Mouse (Mus musculus) MEL (cell line): ENCODE measurements around the gene Limch1. TPM values are rescaled to one million over a fixed set of nuclear protein-coding genes. Genes with fewer than 3 reads are reported as not detected.

ENCODE experiments used
- DNase-seq: peaks from one replicate; pipeline ENCODE4 v3.0.0; 2011; ENCODE audit warnings: low read depth, low spot score
- H3K27ac ChIP-seq: 2 replicates; pipeline ENCODE4 v1.5.1; 2012; ENCODE audit warnings: low read depth, mild to moderate bottlenecking, control low read depth, low read length, moderate library complexity; ENCODE audit not compliant: control insufficient read depth
- H3K27me3 ChIP-seq, 2 experiments: fragments of 150-350 bp in 1 of 2; sonication (generic) in 1 of 2; 2 replicates each; pipeline ENCODE4 v1.6.1; 2012; ENCODE audit warnings: low read length in 2 of 2, mild to moderate bottlenecking in 2 of 2, improper control_type of control experiment in 1 of 2, moderate library complexity in 1 of 2; ENCODE audit not compliant: insufficient read depth in 2 of 2, control insufficient read depth in 1 of 2
- H3K36me3 ChIP-seq, 2 experiments: 2 replicates each; pipeline ENCODE4 v1.6.1; 2012 to 2014; ENCODE audit warnings: low read length in 2 of 2, improper control_type of control experiment in 1 of 2, inconsistent platforms in 1 of 2, mild to moderate bottlenecking in 1 of 2; ENCODE audit not compliant: insufficient read depth in 2 of 2, control insufficient read depth in 1 of 2
- H3K4me1 ChIP-seq, 2 experiments: fragments of 150-350 bp in 1 of 2; sonication (generic) in 1 of 2; 2 replicates each; pipeline ENCODE4 v1.6.1; 2012; ENCODE audit warnings: low read length in 2 of 2, improper control_type of control experiment in 1 of 2, mild to moderate bottlenecking in 1 of 2; ENCODE audit not compliant: insufficient read depth in 2 of 2, control insufficient read depth in 1 of 2
- H3K4me3 ChIP-seq, 2 experiments: fragments of 150-350 bp in 1 of 2; sonication (generic) in 1 of 2; 2 replicates each; pipeline ENCODE4 v1.5.1; 2012; ENCODE audit warnings: low read depth in 2 of 2, low read length in 2 of 2, mild to moderate bottlenecking in 2 of 2, moderate library complexity in 2 of 2, control low read depth in 1 of 2, improper control_type of control experiment in 1 of 2; ENCODE audit not compliant: control insufficient read depth in 1 of 2, insufficient read depth in 1 of 2
- H3K79me2 ChIP-seq: 2 replicates; pipeline ENCODE4 v1.6.1; 2012; ENCODE audit warnings: mild to moderate bottlenecking, low read length, moderate library complexity; ENCODE audit not compliant: control insufficient read depth, poor library complexity, insufficient read depth
- H3K9ac ChIP-seq: 2 replicates; pipeline ENCODE4 v1.6.1; 2012; ENCODE audit warnings: low read depth, mild to moderate bottlenecking, control low read depth, low read length, moderate library complexity; ENCODE audit not compliant: control insufficient read depth, poor library complexity, severe bottlenecking
- H3K9me3 ChIP-seq: fragments of 150-350 bp; sonication (generic); replicated peaks from 2 replicates; pipeline ENCODE4 v1.6.1; 2012; ENCODE audit warnings: mild to moderate bottlenecking, low read length, improper control_type of control experiment, moderate library complexity; ENCODE audit not compliant: insufficient read depth
- CHD1 ChIP-seq: IDR thresholded peaks from 2 replicates; pipeline ENCODE4 v1.6.1; 2012; ENCODE audit warnings: low read depth, mild to moderate bottlenecking, inconsistent platforms, low read length, improper control_type of control experiment
- E2F4 ChIP-seq: IDR thresholded peaks from 2 replicates; pipeline ENCODE4 v1.6.1; 2011; ENCODE audit warnings: low read depth, low read length, improper control_type of control experiment, borderline replicate concordance
- ELF1 ChIP-seq: IDR thresholded peaks from 2 replicates; pipeline ENCODE4 v1.6.1; 2014; ENCODE audit warnings: low read depth, mild to moderate bottlenecking, inconsistent platforms, low read length, improper control_type of control experiment, moderate library complexity
- EP300 ChIP-seq, 2 experiments: IDR thresholded peaks; 2 replicates each; pipeline ENCODE4 v1.6.1; 2011; ENCODE audit warnings: improper control_type of control experiment in 2 of 2, low read length in 2 of 2, low read depth in 1 of 2, mild to moderate bottlenecking in 1 of 2
- ETS1 ChIP-seq: IDR thresholded peaks from 2 replicates; pipeline ENCODE4 v1.6.1; 2012; ENCODE audit warnings: low read depth, mild to moderate bottlenecking, inconsistent platforms, low read length, improper control_type of control experiment, moderate library complexity
- GATA1 ChIP-seq: IDR thresholded peaks from 2 replicates; pipeline ENCODE4 v1.6.1; 2011; ENCODE audit warnings: low read depth, low read length, improper control_type of control experiment
- KAT2A ChIP-seq: conservative IDR thresholded peaks from 2 replicates; pipeline ENCODE4 v1.6.1; 2012; ENCODE audit warnings: low read depth, low read length, improper control_type of control experiment, inconsistent platforms
- MAFK ChIP-seq: IDR thresholded peaks from 2 replicates; pipeline ENCODE4 v1.6.1; 2011; ENCODE audit warnings: low read depth, mild to moderate bottlenecking, low read length, improper control_type of control experiment, borderline replicate concordance
- MAZ ChIP-seq: IDR thresholded peaks from 2 replicates; pipeline ENCODE4 v1.6.1; 2012; ENCODE audit warnings: low read depth, mild to moderate bottlenecking, inconsistent platforms, low read length, improper control_type of control experiment
- MXI1 ChIP-seq: IDR thresholded peaks from 2 replicates; pipeline ENCODE4 v1.6.1; 2011; ENCODE audit warnings: mild to moderate bottlenecking, low read depth, low read length, improper control_type of control experiment
- MYC ChIP-seq: IDR thresholded peaks from 2 replicates; pipeline ENCODE4 v1.6.1; 2011; ENCODE audit warnings: low read depth, mild to moderate bottlenecking, low read length, improper control_type of control experiment, moderate library complexity
- POLR2A ChIP-seq, 2 experiments: IDR thresholded peaks; 2 replicates each; pipeline ENCODE4 v1.6.1; 2011 to 2012; ENCODE audit warnings: low read length in 2 of 2, mild to moderate bottlenecking in 2 of 2, control low read depth in 1 of 2, improper control_type of control experiment in 1 of 2, low read depth in 1 of 2, moderate library complexity in 1 of 2; ENCODE audit not compliant: control insufficient read depth in 1 of 2, insufficient read depth in 1 of 2, poor library complexity in 1 of 2
- POLR2AphosphoS5 ChIP-seq: IDR thresholded peaks from 2 replicates; pipeline ENCODE4 v1.6.1; 2012; ENCODE audit warnings: low read depth, borderline replicate concordance, mild to moderate bottlenecking, inconsistent platforms, low read length, moderate library complexity, mixed read lengths
- SIN3A ChIP-seq: IDR thresholded peaks from 2 replicates; pipeline ENCODE4 v1.6.1; 2012; ENCODE audit warnings: low read length, improper control_type of control experiment, inconsistent platforms
- SMC3 ChIP-seq: IDR thresholded peaks from 2 replicates; pipeline ENCODE4 v1.6.1; 2011; ENCODE audit warnings: low read depth, low read length, improper control_type of control experiment
- UBTF ChIP-seq: IDR thresholded peaks from 2 replicates; pipeline ENCODE4 v1.6.1; 2012; ENCODE audit warnings: low read depth, mild to moderate bottlenecking, inconsistent platforms, low read length, improper control_type of control experiment, moderate library complexity, borderline replicate concordance; ENCODE audit not compliant: insufficient read depth
- USF1 ChIP-seq: IDR thresholded peaks from 2 replicates; pipeline ENCODE4 v1.6.1; 2014; ENCODE audit warnings: low read depth, mild to moderate bottlenecking, inconsistent platforms, low read length, improper control_type of control experiment, moderate library complexity
- ZKSCAN1 ChIP-seq: IDR thresholded peaks from 2 replicates; pipeline ENCODE4 v1.6.1; 2012; ENCODE audit warnings: low read depth, mild to moderate bottlenecking, inconsistent platforms, low read length, improper control_type of control experiment, moderate library complexity
- ZNF384 ChIP-seq: IDR thresholded peaks from 2 replicates; pipeline ENCODE4 v1.6.1; 2012; ENCODE audit warnings: low read depth, mild to moderate bottlenecking, inconsistent platforms, low read length, improper control_type of control experiment
- polyA plus RNA-seq, 2 experiments: library from polyadenylated mRNA; stranded (reverse) in 1 of 2; unstranded in 1 of 2; fragments of >175 nt in 1 of 2; fragments of >200 nt in 1 of 2; gene quantifications; 2 replicates each; pipeline versions ENCODE4 v1.2.1 to v1.2.4; 2012; ENCODE audit warnings: low replicate concordance in 2 of 2, low read depth in 1 of 2; ENCODE audit not compliant: insufficient read length in 2 of 2, insufficient read depth in 1 of 2, missing spikeins in 1 of 2
- total RNA-seq: library from RNA; depleted of rRNA; stranded (reverse); fragments of 300-350 nt; gene quantifications from 2 replicates; pipeline ENCODE4 v1.2.3, GENCODE M21; 2012

Gene Limch1
- total and polyA plus RNA-seq, 3 experiments: not detected

DNA sequence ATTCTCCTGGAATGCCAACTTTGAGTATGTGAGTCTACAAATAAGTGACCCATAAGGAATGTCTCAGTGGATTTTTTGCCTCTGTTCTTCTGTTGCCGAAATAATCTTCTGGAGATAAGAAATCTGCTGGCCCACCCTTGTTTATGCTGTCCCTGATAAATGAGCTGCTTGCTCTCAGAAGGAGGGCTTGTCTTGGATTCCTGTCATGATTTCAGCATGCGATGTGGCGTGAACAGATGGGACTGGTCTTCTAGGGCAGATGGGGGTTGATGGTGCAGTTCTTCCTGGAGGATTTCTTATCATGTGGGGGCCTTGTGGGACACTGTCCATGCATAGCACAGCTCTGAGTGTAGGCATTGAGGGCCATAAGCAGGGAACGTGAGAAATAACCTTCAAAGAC lies 116.5 kb downstream of the Limch1 start:
- no peaks in the 10 kb centered on the region for H3K4me1 ChIP-seq
- no peaks in the 10 kb centered on the region for H3K36me3 ChIP-seq
- no peaks in the 10 kb centered on the region for H3K9me3 ChIP-seq
- no peak for TF ChIP-seq POLR2AphosphoS5
- no peak overlapping the region for H3K9ac ChIP-seq
- H3K27ac ChIP-seq: no peak overlapping the region
- no peaks in the 10 kb centered on the region for H3K27me3 ChIP-seq
- no peak overlapping the region for H3K4me3 ChIP-seq
- H3K79me2 ChIP-seq: no peaks in the 10 kb centered on the region
- DNase-seq: no peak

DNA sequence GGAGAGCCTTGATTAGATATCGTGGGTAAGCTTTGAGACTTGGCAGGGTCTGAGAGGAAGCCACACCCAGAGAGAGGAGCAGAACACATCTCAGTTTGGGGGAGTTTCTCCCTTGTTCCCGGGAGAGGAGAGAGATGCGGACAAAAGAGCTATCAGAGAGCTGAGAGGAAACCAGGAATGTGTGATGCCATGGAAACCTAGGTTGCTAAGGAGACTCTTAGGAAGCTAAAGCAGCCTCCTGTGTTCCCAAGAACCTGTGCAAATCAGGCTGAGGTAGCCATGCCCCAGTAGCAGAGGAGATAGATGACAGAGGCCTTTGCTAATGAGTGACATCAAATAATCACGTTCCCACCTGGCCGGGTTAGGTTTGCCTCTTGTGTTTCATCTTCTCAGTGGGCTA lies 119.6 kb downstream of the Limch1 start:
- no peak for DNase-seq
- TF ChIP-seq E2F4: no peak
- no peak for TF ChIP-seq CHD1
- TF ChIP-seq ZKSCAN1: no peak
- no peak for TF ChIP-seq ELF1
- TF ChIP-seq ZNF384: no peak
- Histone ChIP-seq H3K4me1 (no peaks in the 10 kb centered on the region), H3K9me3 (no peaks in the 10 kb centered on the region), H3K79me2 (no peaks in the 10 kb centered on the region), H3K4me3 (no peak overlapping the region), H3K27ac (no peak overlapping the region), H3K36me3 (no peaks in the 10 kb centered on the region), H3K27me3 (no peaks in the 10 kb centered on the region), H3K9ac (no peak overlapping the region)

DNA sequence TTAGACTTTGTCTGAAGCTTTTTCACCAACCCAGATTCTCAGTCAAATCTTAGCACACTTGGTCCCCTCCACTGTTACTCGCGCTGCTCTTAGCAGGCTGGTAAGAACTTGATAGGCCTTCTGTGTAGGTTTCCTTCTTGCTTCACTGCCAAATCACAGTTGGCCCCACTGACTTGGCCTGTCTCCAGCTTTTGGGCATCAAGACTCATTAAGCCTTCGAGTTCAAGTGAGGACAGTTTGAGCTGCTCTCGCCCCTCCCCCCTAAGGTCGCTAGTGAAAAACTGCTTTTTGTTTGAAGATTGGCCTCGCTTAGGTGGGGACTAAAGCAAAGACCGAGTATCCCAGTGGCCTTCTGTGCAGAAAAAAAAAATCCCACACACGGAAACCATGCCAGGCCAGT lies 120.4 kb downstream of the Limch1 start:
- Histone ChIP-seq H3K4me1 (no peaks in the 10 kb centered on the region), H3K9ac (no peak overlapping the region), H3K36me3 (no peaks in the 10 kb centered on the region), H3K9me3 (no peaks in the 10 kb centered on the region), H3K27me3 (no peaks in the 10 kb centered on the region), H3K79me2 (no peaks in the 10 kb centered on the region), H3K27ac (no peak overlapping the region), H3K4me3 (no peak overlapping the region)
- TF ChIP-seq MAZ (no peak), MXI1 (no peak), USF1 (no peak), CHD1 (no peak), ELF1 (no peak), MAFK (no peak), E2F4 (no peak), UBTF (no peak), ETS1 (no peak), GATA1 (no peak), EP300 (IDR thresholded peaks at IDR 0.05; ENCODE audit: low read depth in 1 of 2, low read length in 2 of 2) (no peak), SMC3 (no peak), POLR2A (IDR thresholded peaks at IDR 0.05; ENCODE audit: control insufficient read depth in 1 of 2, insufficient read depth in 1 of 2, low read depth in 1 of 2, low read length in 2 of 2, poor library complexity in 1 of 2) (no peak), MYC (no peak), ZKSCAN1 (no peak), KAT2A (no peak), SIN3A (no peak)
- DNase-seq: no peak
